Mouse (Mus musculus) forebrain, embryonic 16.5 days (tissue): ENCODE data around the gene Rarg. TPM values are rescaled to one million over a fixed set of nuclear protein-coding genes. Genes with fewer than 3 reads are reported as not detected.

ENCODE experiments used
- ATAC-seq: fragments of 200-750 bp; cut with Nextera tagmentation; 2 replicates; pipeline ENCODE4 v1.8.0; 2017; ENCODE audit warnings: mild to moderate bottlenecking, moderate library complexity
- H3K27ac ChIP-seq: fragments of 300-500 bp; sonication (generic); 2 replicates; pipeline ENCODE4 v1.5.1; 2014; ENCODE audit warnings: low read length, control low read depth
- H3K27me3 ChIP-seq: fragments of 300-500 bp; sonication (generic); replicated peaks from 2 replicates; pipeline ENCODE4 v1.6.1; 2014; ENCODE audit warnings: low read length; ENCODE audit not compliant: control insufficient read depth, insufficient read depth
- H3K36me3 ChIP-seq: fragments of 300-500 bp; sonication (generic); 2 replicates; pipeline ENCODE4 v1.6.1; 2014; ENCODE audit not compliant: control insufficient read depth, insufficient read depth
- H3K4me1 ChIP-seq: fragments of 300-500 bp; sonication (generic); replicated peaks from 2 replicates; pipeline ENCODE4 v1.6.1; 2014; ENCODE audit warnings: low read length; ENCODE audit not compliant: control insufficient read depth, insufficient read depth
- H3K4me2 ChIP-seq: fragments of 300-500 bp; sonication (generic); 2 replicates; pipeline ENCODE4 v1.6.1; 2014; ENCODE audit warnings: mild to moderate bottlenecking, low read length, control low read depth
- H3K4me3 ChIP-seq: fragments of 300-500 bp; sonication (generic); replicated peaks from 2 replicates; pipeline ENCODE4 v1.5.1; 2014; ENCODE audit warnings: mild to moderate bottlenecking, low read length, control low read depth
- H3K9ac ChIP-seq: fragments of 300-500 bp; sonication (generic); replicated peaks from 2 replicates; pipeline ENCODE4 v1.6.1; 2014; ENCODE audit warnings: low read depth, low read length, control low read depth
- H3K9me3 ChIP-seq: fragments of 300-500 bp; sonication (generic); 2 replicates; pipeline ENCODE4 v1.6.1; 2016; ENCODE audit warnings: low read length; ENCODE audit not compliant: control insufficient read depth
- WGBS: fragments of 180-500 bp; shearing (Covaris S2); extraction: QIAGEN DNeasy Blood & Tissue Kit; methylation state at CpG from one replicate; pipeline ENCODE4 v1.1.7; 2014; 5-methylcytosine and 5-hydroxymethylcytosine counted together
- polyA plus RNA-seq: library from polyadenylated mRNA; unstranded; fragments of >200 nt; fragmentation: Nextera tagmentation; extraction: Ambion mirVana; gene quantifications from 2 replicates; pipeline ENCODE4 v1.2.1, GENCODE M21; 2015

Rarg gene
- polyA plus RNA-seq, 1 experiment from 2014 or later: 6.4 TPM

DNA sequence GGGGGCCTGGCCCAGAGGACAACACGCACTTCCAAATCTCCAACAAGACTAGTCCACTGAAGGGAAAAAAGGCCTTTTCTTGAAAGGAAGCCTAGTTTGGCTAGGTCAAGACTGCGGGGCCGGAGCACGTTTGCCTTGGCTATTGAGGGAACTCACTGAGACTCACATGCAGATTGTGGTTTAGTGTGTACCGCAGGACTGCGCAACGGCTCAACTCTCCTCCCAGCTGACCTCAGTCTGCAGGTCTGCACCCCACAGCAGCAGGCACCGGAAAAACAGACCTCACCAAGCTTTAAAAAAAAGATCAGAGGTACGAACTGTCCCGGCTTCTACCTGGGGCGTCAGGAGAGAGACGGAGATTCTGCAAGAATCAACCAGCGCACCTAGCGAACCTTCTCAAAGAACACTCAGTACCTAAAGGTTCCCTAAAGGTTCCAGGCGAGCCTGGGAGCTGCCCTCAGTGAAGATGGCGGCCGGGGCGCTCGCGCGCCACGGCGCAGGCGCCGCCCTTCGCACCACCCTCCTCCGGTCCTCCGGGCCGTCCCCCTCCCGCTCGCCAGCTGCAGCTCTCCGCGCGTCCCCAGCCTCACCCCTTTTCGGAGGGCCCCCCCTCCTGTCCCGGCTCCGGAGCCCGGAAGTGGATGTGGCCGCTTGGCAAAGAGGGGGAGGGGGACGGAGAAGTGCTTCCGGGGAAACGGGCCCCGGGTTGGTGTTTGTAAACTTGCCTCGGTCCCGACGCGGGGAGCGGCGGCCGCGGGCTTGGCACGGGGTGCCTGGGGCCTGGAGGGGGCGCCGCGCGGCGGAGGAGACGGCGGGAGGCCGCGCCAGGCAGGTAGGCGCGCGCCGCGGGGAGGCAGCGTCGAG is 54.1 kb downstream of the Rarg start, which contains the start of gene Zfp740:
Gene Zfp740 (plus strand): TSS at position 279 of the 864 bp plus-strand sequence.
- Histone ChIP-seq H3K36me3 (peaks cover under 1% of the 10 kb centered on the region), H3K4me3 (peak within 1 kb of the TSS; percentile 63), H3K4me2 (peak within 1 kb of the TSS; percentile 82), H3K9ac (peak within 1 kb of the TSS; percentile 89), H3K4me1 (peaks cover 39% of the 10 kb centered on the region), H3K27me3 (no peaks in the 10 kb centered on the region), H3K27ac (peak within 1 kb of the TSS; percentile 97), H3K9me3 (no peaks in the 10 kb centered on the region)
- ATAC-seq: peak; percentile 96
- WGBS: under 1% methylated on average over 60 of the region's 68 CpGs

GRCm38 (mm10) chr15:102198841-102199240 is 58.5 kb downstream of the Rarg start:
- Histone ChIP-seq H3K27me3 (no peaks in the 10 kb centered on the region), H3K27ac (no peak overlapping the region), H3K36me3 (no peaks in the 10 kb centered on the region), H3K4me2 (no peak overlapping the region), H3K9me3 (no peaks in the 10 kb centered on the region), H3K4me1 (peaks cover 7% of the 10 kb centered on the region), H3K4me3 (no peak overlapping the region), H3K9ac (no peak overlapping the region)
- 86% methylated on average over 4 of the region's 4 CpGs for WGBS
- ATAC-seq: no peak

DNA sequence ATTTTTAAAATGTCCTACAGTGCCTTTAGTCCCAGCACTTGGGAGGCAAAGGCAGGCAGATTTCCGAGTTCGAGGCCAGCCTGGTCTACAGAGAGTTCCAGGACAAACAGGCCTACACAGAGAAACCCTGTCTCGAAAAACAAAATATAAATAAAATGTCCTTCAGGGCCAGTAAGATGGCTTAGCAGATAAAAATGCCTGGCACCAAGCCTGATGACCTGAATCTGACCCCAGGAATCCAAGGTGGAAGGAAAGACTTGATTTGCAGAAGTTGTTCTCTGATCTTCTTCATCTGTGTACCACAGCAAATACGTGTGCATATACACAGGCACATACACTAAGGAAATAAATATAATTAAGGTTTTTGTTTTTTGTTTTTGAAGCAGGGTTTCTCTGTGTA is 61.9 kb downstream of the Rarg start:
- 91% methylated on average over 4 of the region's 4 CpGs for WGBS
- H3K9ac ChIP-seq: no peak overlapping the region
- H3K4me2 ChIP-seq: no peak overlapping the region
- no peak overlapping the region for H3K27ac ChIP-seq
- no peak overlapping the region for H3K4me3 ChIP-seq
- no peaks in the 10 kb centered on the region for H3K9me3 ChIP-seq
- H3K36me3 ChIP-seq: no peaks in the 10 kb centered on the region
- H3K27me3 ChIP-seq: no peaks in the 10 kb centered on the region
- no peaks in the 10 kb centered on the region for H3K4me1 ChIP-seq
- ATAC-seq: no peak

DNA sequence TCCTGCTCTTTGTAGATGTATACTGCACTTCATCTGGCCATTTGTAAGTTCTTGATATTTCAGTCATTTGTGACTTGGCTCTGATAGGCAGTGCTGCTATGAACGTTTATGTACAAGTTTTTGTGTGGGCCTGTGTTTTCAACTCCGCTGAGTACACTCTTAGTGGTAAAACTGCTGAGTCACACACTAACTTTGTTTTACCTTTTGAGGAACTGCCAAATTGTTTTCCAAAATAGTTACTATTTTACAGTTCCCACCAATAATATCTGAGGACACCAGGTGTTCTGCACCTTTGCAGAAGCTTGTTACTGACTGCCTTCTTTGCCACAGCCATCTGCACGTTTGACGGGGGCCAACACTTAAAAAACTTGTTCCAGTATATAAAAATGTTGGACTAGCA is 62.9 kb downstream of the Rarg start:
- no peak overlapping the region for H3K27ac ChIP-seq
- no peak overlapping the region for H3K9ac ChIP-seq
- no peak overlapping the region for H3K4me3 ChIP-seq
- no peak overlapping the region for H3K4me2 ChIP-seq
- H3K4me1 ChIP-seq: no peaks in the 10 kb centered on the region
- no peaks in the 10 kb centered on the region for H3K36me3 ChIP-seq
- no peaks in the 10 kb centered on the region for H3K27me3 ChIP-seq
- no peak for ATAC-seq
- H3K9me3 ChIP-seq: no peaks in the 10 kb centered on the region
- 83% methylated on average over 4 of the region's 4 CpGs for WGBS

DNA sequence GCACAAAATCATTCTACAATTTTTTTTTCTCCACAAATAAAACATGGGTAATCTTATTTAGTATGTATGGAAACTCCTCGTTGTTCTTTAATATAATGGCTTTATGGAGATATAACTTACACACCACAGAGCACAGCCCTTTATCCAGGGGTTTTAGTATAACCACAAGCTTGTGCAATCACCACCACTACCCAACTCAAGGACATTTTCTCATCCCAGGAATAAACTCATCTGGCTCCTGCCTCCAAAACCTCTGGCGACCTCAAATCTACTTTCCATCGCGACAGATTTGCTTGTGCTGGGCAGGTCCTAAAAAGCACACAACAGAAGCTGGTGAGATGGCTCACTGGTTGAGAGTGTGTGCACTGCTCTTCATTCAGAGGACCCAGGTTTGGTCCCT is 63.7 kb downstream of the Rarg start:
- Histone ChIP-seq H3K4me2 (no peak overlapping the region), H3K36me3 (no peaks in the 10 kb centered on the region), H3K9ac (no peak overlapping the region), H3K27ac (no peak overlapping the region), H3K27me3 (no peaks in the 10 kb centered on the region), H3K4me1 (no peaks in the 10 kb centered on the region), H3K9me3 (no peaks in the 10 kb centered on the region), H3K4me3 (no peak overlapping the region)
- 91% methylated on average over 4 of the region's 4 CpGs for WGBS
- no peak for ATAC-seq

DNA sequence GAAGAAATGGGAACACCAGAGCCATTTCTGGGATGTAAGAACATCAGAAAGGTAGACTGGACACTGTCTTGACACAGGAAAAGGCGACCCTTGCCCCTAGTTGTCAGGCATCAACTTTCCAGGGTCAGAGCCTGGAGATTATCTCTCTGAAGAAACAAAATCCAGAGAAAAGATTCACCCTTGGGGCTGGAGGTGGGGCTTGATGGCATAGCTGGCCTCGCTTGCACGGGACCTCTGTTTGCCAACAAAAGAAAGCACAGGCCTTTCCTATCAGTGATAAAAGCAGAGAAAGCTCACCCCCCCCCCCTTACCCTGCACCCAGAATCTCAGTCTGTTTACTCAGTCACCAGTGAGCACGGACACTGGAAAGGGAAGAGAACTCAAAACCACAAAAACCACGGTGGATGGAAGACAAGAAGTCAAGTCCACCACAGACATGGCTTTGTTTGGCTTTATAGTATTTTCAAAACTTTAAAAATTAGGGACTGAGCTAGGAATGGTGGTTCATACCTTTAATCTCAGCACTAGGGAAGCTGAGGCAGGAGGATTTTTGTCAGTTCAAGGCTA is 64.4 kb downstream of the Rarg start:
- Histone ChIP-seq H3K4me3 (no peak overlapping the region), H3K36me3 (no peaks in the 10 kb centered on the region), H3K9ac (no peak overlapping the region), H3K27me3 (no peaks in the 10 kb centered on the region), H3K4me1 (no peaks in the 10 kb centered on the region), H3K4me2 (no peak overlapping the region), H3K9me3 (no peaks in the 10 kb centered on the region), H3K27ac (no peak overlapping the region)
- WGBS: 67% methylated on average over 5 of the region's 5 CpGs
- ATAC-seq: no peak

DNA sequence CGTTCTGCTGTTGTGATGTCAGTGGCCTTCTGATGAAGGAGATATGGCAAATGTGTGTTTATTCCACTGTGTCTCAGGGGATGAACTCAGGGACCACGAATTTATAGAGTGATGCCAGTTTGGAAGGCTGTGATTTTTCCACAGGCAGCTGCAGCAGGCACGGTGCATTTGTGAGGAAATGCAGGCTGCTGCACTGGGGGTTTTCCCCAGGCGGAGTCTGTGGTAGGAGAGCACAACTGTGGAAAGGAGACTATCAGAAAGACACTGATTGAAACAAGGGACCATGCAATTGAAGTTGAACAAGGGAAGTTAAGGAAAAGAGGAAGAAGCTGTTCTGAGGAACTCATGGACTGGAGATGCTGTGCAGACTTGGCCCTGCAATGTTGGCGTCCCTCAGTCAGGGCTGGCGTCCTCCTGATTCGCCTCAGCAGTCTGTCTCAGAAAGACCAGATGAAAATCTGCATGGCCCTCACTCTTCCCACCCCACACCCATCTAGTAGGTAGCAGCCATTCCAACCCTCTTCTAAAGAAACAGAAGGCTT is 65.0 kb downstream of the Rarg start:
- H3K9me3 ChIP-seq: no peaks in the 10 kb centered on the region
- H3K4me3 ChIP-seq: no peak overlapping the region
- no peak overlapping the region for H3K9ac ChIP-seq
- 87% methylated on average over 7 of the region's 7 CpGs for WGBS
- H3K27ac ChIP-seq: no peak overlapping the region
- no peak overlapping the region for H3K4me2 ChIP-seq
- no peaks in the 10 kb centered on the region for H3K27me3 ChIP-seq
- H3K4me1 ChIP-seq: no peaks in the 10 kb centered on the region
- ATAC-seq: no peak
- no peaks in the 10 kb centered on the region for H3K36me3 ChIP-seq

DNA sequence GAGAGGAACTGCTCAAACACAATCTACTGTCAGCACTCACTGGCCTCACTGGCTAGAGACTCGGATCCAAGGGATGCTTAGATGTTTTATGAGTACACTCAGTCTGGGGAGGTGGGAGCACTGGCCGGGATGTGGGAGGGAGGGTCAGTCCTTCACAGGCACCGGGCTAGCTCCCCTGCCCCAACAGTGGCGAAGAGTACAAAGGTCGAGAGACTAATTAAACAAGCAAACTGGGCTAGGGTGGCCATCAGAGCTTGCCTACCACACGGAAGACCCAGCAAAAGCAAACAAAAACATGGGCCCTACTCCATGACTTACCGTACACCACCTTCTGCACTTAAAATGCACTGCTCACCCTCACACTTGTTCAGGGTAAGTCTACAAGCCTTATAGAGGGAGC is 65.6 kb downstream of the Rarg start:
- no peak overlapping the region for H3K9ac ChIP-seq
- no peak for ATAC-seq
- no peaks in the 10 kb centered on the region for H3K4me1 ChIP-seq
- WGBS: 87% methylated on average over 7 of the region's 7 CpGs
- H3K36me3 ChIP-seq: no peaks in the 10 kb centered on the region
- H3K4me3 ChIP-seq: no peak overlapping the region
- no peaks in the 10 kb centered on the region for H3K27me3 ChIP-seq
- H3K9me3 ChIP-seq: no peaks in the 10 kb centered on the region
- H3K27ac ChIP-seq: no peak overlapping the region
- H3K4me2 ChIP-seq: no peak overlapping the region

GRCm38 (mm10) chr15:102188883-102189282 is 68.4 kb downstream of the Rarg start:
- ATAC-seq: no peak
- Histone ChIP-seq H3K4me2 (no peak overlapping the region), H3K27me3 (no peaks in the 10 kb centered on the region), H3K27ac (no peak overlapping the region), H3K9ac (no peak overlapping the region), H3K4me3 (no peak overlapping the region), H3K4me1 (no peaks in the 10 kb centered on the region), H3K9me3 (no peaks in the 10 kb centered on the region), H3K36me3 (no peaks in the 10 kb centered on the region)
- 61% methylated on average over 6 of the region's 6 CpGs for WGBS
